Mouse (Mus musculus) heart, adult 2 months (tissue): ENCODE data around the gene Prim1. TPM values are rescaled to one million over a fixed set of nuclear protein-coding genes. Genes with fewer than 3 reads are reported as not detected.
A peak's percentile ranks its signal among the peaks of the same experiment; 100 is the strongest.

Experiments
- DNase-seq, 2 experiments: peaks; one replicate each; pipeline ENCODE4 v3.0.0; 2021
- H3K27ac ChIP-seq: fragments of 200-600 bp; 2 replicates; pipeline ENCODE4 v1.8.1; 2022
- H3K27me3 ChIP-seq: fragments of 200-500 bp; 2 replicates; pipeline ENCODE4 v1.6.1; 2012; ENCODE audit warnings: mild to moderate bottlenecking, low read length, inconsistent platforms, mixed read lengths; ENCODE audit not compliant: control insufficient read depth, insufficient read depth
- H3K36me3 ChIP-seq: fragments of 200-500 bp; 2 replicates; pipeline ENCODE4 v1.6.1; 2012; ENCODE audit warnings: low read length, inconsistent platforms; ENCODE audit not compliant: control insufficient read depth, insufficient read depth
- H3K4me1 ChIP-seq: fragments of 200-500 bp; 2 replicates; pipeline ENCODE4 v1.6.1; 2011; ENCODE audit warnings: low read length; ENCODE audit not compliant: control insufficient read depth, insufficient read depth
- H3K4me3 ChIP-seq: fragments of 200-600 bp; 2 replicates; pipeline ENCODE4 v1.8.1; 2022
- H3K79me2 ChIP-seq: fragments of 200-500 bp; replicated peaks from 2 replicates; pipeline ENCODE4 v1.6.1; 2012; ENCODE audit warnings: mild to moderate bottlenecking, inconsistent platforms, low read length, moderate library complexity, mixed read lengths; ENCODE audit not compliant: control insufficient read depth, insufficient read depth
- H3K9ac ChIP-seq: fragments of 200-500 bp; 2 replicates; pipeline ENCODE4 v1.6.1; 2012; ENCODE audit warnings: low read depth, mild to moderate bottlenecking, control low read depth, inconsistent platforms, low read length, mixed read lengths
- CTCF ChIP-seq: fragments of 200-600 bp; IDR thresholded peaks from 2 replicates; pipeline ENCODE4 v1.8.1; 2022; ENCODE audit warnings: antibody characterized with exemption, mild to moderate bottlenecking, moderate library complexity
- EP300 ChIP-seq: fragments of 200-500 bp; IDR thresholded peaks from 2 replicates; pipeline ENCODE4 v1.6.1; 2011; ENCODE audit warnings: low read depth, low read length, control low read depth; ENCODE audit not compliant: insufficient read depth
- POLR2A ChIP-seq: fragments of 200-500 bp; IDR thresholded peaks from 2 replicates; pipeline ENCODE4 v1.6.1; 2011; ENCODE audit warnings: mild to moderate bottlenecking, low read depth, low read length, control low read depth; ENCODE audit not compliant: insufficient read depth
- WGBS: fragments of 180-500 bp; shearing (Covaris S2); methylation state at CpG from one replicate; pipeline ENCODE4 v1.1.7; 2018; 5-methylcytosine and 5-hydroxymethylcytosine counted together
- intact Hi-C: fragments of 180-260 bp; cut with DNase I; formaldehyde crosslinking; loops from one replicate; pipeline ENCODE4 v1.15.1; 2025
- polyA plus RNA-seq: library from polyadenylated mRNA; depleted of rRNA; stranded (reverse); fragments of >200 nt; gene quantifications from 2 replicates; pipeline ENCODE4 v1.2.3, GENCODE M21; 2012
- total RNA-seq, 2 experiments: library from RNA; stranded (reverse); gene quantifications; 2 replicates each; pipeline ENCODE4 v1.2.3; 2021

Prim1 gene
- total and polyA plus RNA-seq, 3 experiments = 1.2 to 1.7 (median 1.7) TPM

- H3K27ac ChIP-seq = no peak overlapping the region
- H3K4me3 ChIP-seq = no peak overlapping the region
- no peaks in the 10 kb centered on the region for H3K79me2 ChIP-seq
- H3K36me3 ChIP-seq = no peaks in the 10 kb centered on the region
- H3K9ac ChIP-seq = no peak overlapping the region
- intact Hi-C loops = no loop called here
- H3K27me3 ChIP-seq = no peaks in the 10 kb centered on the region
- no peaks in the 10 kb centered on the region for H3K4me1 ChIP-seq
- 11% methylated on average over 1 of the region's 1 CpGs for WGBS
- DNase-seq = no peak
- no peak for TF ChIP-seq POLR2A
- TF ChIP-seq CTCF = no peak
- TF ChIP-seq EP300 = no peak
These were observed 39.5 kb upstream of the Prim1 start for GRCm38 (mm10) chr10:127975503-127975902.

DNA sequence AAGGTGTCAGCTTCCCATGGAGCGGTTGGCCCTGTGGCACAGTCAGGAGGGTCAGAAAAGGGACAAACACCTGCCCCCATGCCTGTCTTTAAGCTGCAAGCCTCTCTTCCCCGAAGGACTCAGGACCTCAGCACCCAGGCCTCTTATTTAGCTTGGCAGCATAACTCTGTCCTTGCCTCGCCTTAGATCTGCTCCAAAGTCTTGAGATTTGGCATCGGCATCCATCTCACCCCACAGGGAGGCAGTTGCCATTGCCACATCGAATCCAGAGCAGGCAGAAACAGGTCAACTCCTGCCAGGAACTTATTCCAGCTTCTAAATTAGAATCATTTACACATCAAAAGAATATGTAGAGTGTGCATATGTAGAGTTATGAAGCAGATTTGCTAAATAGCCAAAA lies 30.3 kb upstream of the Prim1 start:
- Histone ChIP-seq H3K27me3 (no peaks in the 10 kb centered on the region), H3K4me1 (no peaks in the 10 kb centered on the region), H3K36me3 (no peaks in the 10 kb centered on the region), H3K27ac (no peak overlapping the region), H3K79me2 (no peaks in the 10 kb centered on the region), H3K9ac (no peak overlapping the region), H3K4me3 (no peak overlapping the region)
- 60% methylated on average over 5 of the region's 5 CpGs for WGBS
- intact Hi-C loops = no loop called here
- no peak for DNase-seq
- TF ChIP-seq POLR2A = no peak
- no peak for TF ChIP-seq EP300
- TF ChIP-seq CTCF = no peak

DNA sequence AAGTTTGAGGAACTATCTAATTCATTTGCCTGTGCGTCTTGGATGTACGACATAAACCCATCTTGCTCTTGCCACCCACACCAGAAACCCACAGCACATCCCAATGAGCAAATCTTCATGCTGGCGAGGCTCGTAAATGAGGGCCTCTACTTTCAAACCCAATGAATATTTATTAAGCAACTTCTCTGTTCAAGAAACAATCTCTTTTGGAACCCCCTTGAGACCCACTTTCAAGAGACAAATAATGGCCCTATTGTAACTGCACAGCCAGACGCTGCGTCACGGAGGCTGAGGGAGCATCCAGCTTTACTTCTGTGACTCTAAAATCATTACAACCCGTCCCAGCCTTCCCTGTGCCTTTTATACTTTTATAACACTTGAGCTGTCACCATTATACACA lies 29.4 kb upstream of the Prim1 start:
- intact Hi-C loops = no loop called here
- no peaks in the 10 kb centered on the region for H3K27me3 ChIP-seq
- TF ChIP-seq POLR2A (no peak), CTCF (no peak), EP300 (no peak)
- H3K79me2 ChIP-seq = no peaks in the 10 kb centered on the region
- 69% methylated on average over 8 of the region's 8 CpGs for WGBS
- no peak for DNase-seq
- no peaks in the 10 kb centered on the region for H3K4me1 ChIP-seq
- no peak overlapping the region for H3K9ac ChIP-seq
- H3K36me3 ChIP-seq = no peaks in the 10 kb centered on the region
- H3K27ac ChIP-seq = no peak overlapping the region
- no peak overlapping the region for H3K4me3 ChIP-seq

- intact Hi-C loops = no loop called here
- H3K4me1 ChIP-seq = no peaks in the 10 kb centered on the region
- no peaks in the 10 kb centered on the region for H3K27me3 ChIP-seq
- no peaks in the 10 kb centered on the region for H3K79me2 ChIP-seq
- no peak overlapping the region for H3K4me3 ChIP-seq
- H3K36me3 ChIP-seq = no peaks in the 10 kb centered on the region
- H3K9ac ChIP-seq = no peak overlapping the region
- H3K27ac ChIP-seq = no peak overlapping the region
- TF ChIP-seq POLR2A (no peak), EP300 (no peak), CTCF (no peak)
- no peak for DNase-seq
- WGBS = 87% methylated on average over 3 of the region's 3 CpGs
These were observed 18.3 kb upstream of the Prim1 start for GRCm38 (mm10) chr10:127996690-127997089.

DNA sequence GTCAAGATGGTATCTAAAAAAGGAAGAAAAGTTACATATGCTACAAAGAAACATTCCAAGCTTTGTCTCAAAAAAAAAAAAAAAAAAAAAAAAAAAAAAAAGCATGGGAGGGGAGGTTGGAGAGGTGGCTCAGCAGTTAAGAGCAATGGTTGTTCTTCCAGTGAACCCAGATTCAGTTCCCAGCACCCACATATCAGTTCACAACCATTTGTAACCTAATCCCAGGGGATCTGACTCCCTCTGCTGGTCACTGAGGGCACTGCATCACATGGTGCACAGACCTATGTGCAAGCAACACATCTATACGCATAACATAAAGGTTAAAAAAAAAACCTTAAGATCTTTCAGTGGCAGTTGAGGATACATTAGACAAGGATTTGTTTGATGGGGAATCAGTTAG lies 16.7 kb upstream of the Prim1 start:
- no peak overlapping the region for H3K4me3 ChIP-seq
- H3K9ac ChIP-seq = no peak overlapping the region
- H3K36me3 ChIP-seq = no peaks in the 10 kb centered on the region
- DNase-seq = no peak
- no peak for TF ChIP-seq EP300
- TF ChIP-seq CTCF = peak; percentile 36
- H3K4me1 ChIP-seq = no peaks in the 10 kb centered on the region
- no peaks in the 10 kb centered on the region for H3K27me3 ChIP-seq
- H3K79me2 ChIP-seq = no peaks in the 10 kb centered on the region
- 100% methylated on average over 1 of the region's 1 CpGs for WGBS
- no peak overlapping the region for H3K27ac ChIP-seq
- intact Hi-C loops = no loop called here

GRCm38 (mm10) chr10:128003281-128003801 lies 11.6 kb upstream of the Prim1 start:
- no peak overlapping the region for H3K4me3 ChIP-seq
- intact Hi-C loops = loop anchor here (10.0 kb wide), 1 partner anchor 309 kb away; no protein-coding TSS in a partner anchor
- H3K9ac ChIP-seq = no peak overlapping the region
- H3K36me3 ChIP-seq = no peaks in the 10 kb centered on the region
- no peaks in the 10 kb centered on the region for H3K79me2 ChIP-seq
- DNase-seq = no peak
- no peak overlapping the region for H3K27ac ChIP-seq
- no peaks in the 10 kb centered on the region for H3K4me1 ChIP-seq
- WGBS = 85% methylated on average over 3 of the region's 3 CpGs
- TF ChIP-seq CTCF (no peak), EP300 (no peak), POLR2A (no peak)
- no peaks in the 10 kb centered on the region for H3K27me3 ChIP-seq
